Mouse (Mus musculus): ENCODE measurements around the gene C1ql2. TPM values are rescaled to one million over a fixed set of nuclear protein-coding genes. Genes with fewer than 3 reads are reported as not detected.

The C1ql2 gene
- not detected in 2 replicates for polyA plus RNA-seq (2015; fragmentation: Nextera tagmentation; extraction: Ambion mirVana)

DNA sequence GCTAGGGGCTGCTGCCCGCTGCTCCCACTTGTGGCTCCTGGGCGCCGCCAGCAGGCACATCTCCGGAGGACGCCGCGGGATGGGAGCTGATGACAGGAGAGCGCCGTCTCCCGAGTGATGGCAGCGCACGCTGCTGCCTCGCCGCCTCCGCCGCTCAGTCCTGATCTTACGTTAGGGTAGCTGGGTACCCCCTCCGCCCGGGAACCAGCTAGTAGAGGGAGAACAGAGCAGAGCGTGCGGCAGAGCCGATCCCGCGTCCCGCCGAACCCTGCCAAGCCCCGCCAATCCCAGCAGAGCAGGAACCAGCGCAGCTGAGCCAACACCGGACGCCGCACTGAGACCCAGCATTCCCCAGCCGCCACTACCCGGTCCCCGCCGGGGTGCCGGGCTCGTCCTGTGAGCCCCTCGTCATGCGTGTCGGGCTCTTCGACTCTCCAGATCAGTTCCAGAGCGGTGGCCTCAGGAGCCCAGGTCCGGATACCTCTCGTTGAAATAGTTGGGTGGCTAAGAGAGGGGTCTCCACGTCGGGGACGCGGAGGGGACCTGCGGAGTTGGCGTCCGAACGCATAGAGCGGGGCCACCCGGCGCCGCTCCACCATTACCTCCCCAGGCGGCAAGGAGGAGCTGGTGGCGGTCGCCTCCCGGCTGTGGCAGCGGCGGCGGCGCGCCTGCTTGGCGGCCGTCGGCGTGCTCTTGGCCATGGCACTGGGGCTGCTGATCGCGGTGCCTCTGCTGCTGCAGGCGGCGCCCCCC, at the start of gene C1ql2:
Gene C1ql2 (plus strand): TSS at position 164 of the 753 bp plus-strand sequence.

Other genes with a start within 250 kb of the C1ql2 start
- 1,191 and 1,212 TPM in 2 replicates for gene Dbi, start 219.5 kb upstream of the C1ql2 start, polyA plus RNA-seq (2015; fragmentation: Nextera tagmentation; extraction: Ambion mirVana)
- 13.0 and 18.0 TPM in 2 replicates for gene 3110009E18Rik, start 219.4 kb upstream of the C1ql2 start, polyA plus RNA-seq (2015; fragmentation: Nextera tagmentation; extraction: Ambion mirVana)
- gene Steap3, start 67.9 kb upstream of the C1ql2 start, polyA plus RNA-seq (2015; fragmentation: Nextera tagmentation; extraction: Ambion mirVana) = 12.0 and 17.7 TPM in 2 replicates
- gene Marco, start 164.4 kb downstream of the C1ql2 start, polyA plus RNA-seq (2015; fragmentation: Nextera tagmentation; extraction: Ambion mirVana) = 3.5 and 3.9 TPM in 2 replicates

Data from adrenal gland, postnatal 0 days (tissue).